8 mouse cellular contexts compared by ENCODE assay signal in genomic region chr8:113635592-113636279, GRCm38 (mm10). TPM values are rescaled to one million over a fixed set of nuclear protein-coding genes. Genes with fewer than 3 reads are reported as not detected.
DNase-seq lines count a peak whose midpoint lies in the region; ATAC-seq and TF ChIP-seq lines count a peak whose summit lies in the region.

No protein-coding gene starts in this region.

- peak overlapping the region; percentile 97 for H3K27ac ChIP-seq in heart, embryonic 16.5 days (ENCODE audit: low read length)
- peak overlapping the region; percentile 86 for H3K27ac ChIP-seq in cortical plate, adult 2 months (ENCODE audit: insufficient read depth, low read length)
- H3K27ac ChIP-seq in hindbrain, embryonic 16.5 days (ENCODE audit: low read depth, low read length) = peak overlapping the region; percentile 96

- DNase-seq in heart, adult 9 months (ENCODE audit: low spot score in 2 of 2) = no peak
- DNase-seq in lung, postnatal 36 days = peak; percentile 93
- peak; percentile 91 for DNase-seq in testis, postnatal 14 days (ENCODE audit: low spot score)
- DNase-seq in urinary bladder, adult 18-20 months (ENCODE audit: low spot score in 2 of 2) = no peak

- H3K9me3 ChIP-seq in heart, embryonic 16.5 days (replicated peaks; ENCODE audit: control insufficient read depth, low read length) = no peaks in the 10 kb centered on the region
- no peaks in the 10 kb centered on the region for H3K9me3 ChIP-seq in E14TG2a.4 (ENCODE audit: low read length)
- no peaks in the 10 kb centered on the region for H3K9me3 ChIP-seq in hindbrain, embryonic 16.5 days (ENCODE audit: control insufficient read depth, low read length)

- WGBS in heart, embryonic 16.5 days = under 1% methylated on average over 44 of the region's 44 CpGs
- WGBS in hindbrain, embryonic 16.5 days = under 1% methylated on average over 44 of the region's 44 CpGs

- H3K4me3 ChIP-seq in heart, embryonic 16.5 days (ENCODE audit: low read length) = peak overlapping the region; percentile 89
- peak overlapping the region; percentile 92 for H3K4me3 ChIP-seq in E14TG2a.4 (replicated peaks; ENCODE audit: low read length)
- peak overlapping the region; percentile 79 for H3K4me3 ChIP-seq in cortical plate, adult 2 months (ENCODE audit: insufficient read depth, low read length)
- peak overlapping the region; percentile 75 for H3K4me3 ChIP-seq in hindbrain, embryonic 16.5 days (ENCODE audit: low read length)

- H3K4me1 ChIP-seq in heart, embryonic 16.5 days (ENCODE audit: control insufficient read depth, insufficient read depth, low read length) = peaks cover 13% of the 10 kb centered on the region
- peaks cover 28% of the 10 kb centered on the region for H3K4me1 ChIP-seq in E14TG2a.4 (replicated peaks; ENCODE audit: low read depth, low read length)
- no peaks in the 10 kb centered on the region for H3K4me1 ChIP-seq in cortical plate, adult 2 months (ENCODE audit: control insufficient read depth, insufficient read depth, low read length)
- H3K4me1 ChIP-seq in hindbrain, embryonic 16.5 days (ENCODE audit: control insufficient read depth, insufficient read depth, low read depth, low read length) = peaks cover 19% of the 10 kb centered on the region

- H3K4me2 ChIP-seq in heart, embryonic 16.5 days (ENCODE audit: low read depth, low read length) = peak overlapping the region; percentile 97
- H3K4me2 ChIP-seq in hindbrain, embryonic 16.5 days (ENCODE audit: low read length) = peak overlapping the region; percentile 98

- H3K36me3 ChIP-seq in heart, embryonic 16.5 days (ENCODE audit: control insufficient read depth, insufficient read depth) = peaks cover 12% of the 10 kb centered on the region
- H3K36me3 ChIP-seq in E14TG2a.4 (ENCODE audit: insufficient read depth, low read length) = peaks cover 21% of the 10 kb centered on the region
- H3K36me3 ChIP-seq in hindbrain, embryonic 16.5 days (ENCODE audit: control insufficient read depth, insufficient read depth, low read length) = peaks cover 9% of the 10 kb centered on the region; the same call in 1 of the 2 replicates

- ATAC-seq in heart, embryonic 16.5 days (replicated peaks; ENCODE audit: extremely low read depth, insufficient read depth, low FRiP score) = peak; percentile 79
- peak; percentile 73 for ATAC-seq in hindbrain, embryonic 16.5 days

- peak; percentile 81 for TF ChIP-seq POLR2A in cortical plate, adult 2 months (IDR thresholded peaks at IDR 0.05; ENCODE audit: extremely low read depth, insufficient read depth, low read length)

- no peak for TF ChIP-seq CTCF in E14TG2a.4 (conservative IDR thresholded peaks at IDR 0.05; ENCODE audit: low read length)
- TF ChIP-seq CTCF in cortical plate, adult 2 months (IDR thresholded peaks at IDR 0.05; ENCODE audit: extremely low read depth, insufficient read depth, low read length) = no peak

- peak overlapping the region; percentile 89 for H3K9ac ChIP-seq in heart, embryonic 16.5 days (ENCODE audit: low read length)
- peak overlapping the region; percentile 84 for H3K9ac ChIP-seq in hindbrain, embryonic 16.5 days (ENCODE audit: low read depth, low read length)

- H3K27me3 ChIP-seq in heart, embryonic 16.5 days (ENCODE audit: control insufficient read depth, insufficient read depth, low read length) = no peaks in the 10 kb centered on the region
- H3K27me3 ChIP-seq in E14TG2a.4 (ENCODE audit: insufficient read depth, low read length) = no peaks in the 10 kb centered on the region
- no peaks in the 10 kb centered on the region for H3K27me3 ChIP-seq in hindbrain, embryonic 16.5 days (replicated peaks; ENCODE audit: control insufficient read depth, insufficient read depth, low read length)

RNA-seq across cellular contexts. Expression of gene Mon1b, which starts 0.3 kb away (rescaled TPM):
- 4.9 TPM in 2 replicates for polyA plus RNA-seq in heart, embryonic 16.5 days (2015; fragmentation: Nextera tagmentation; extraction: Ambion mirVana)
- polyA plus RNA-seq in cortical plate, adult 2 months (2012; rRNA removed) = 7.3 and 8.5 TPM in 2 replicates
- 11.4 and 14.3 TPM in 2 replicates for polyA plus RNA-seq in hindbrain, embryonic 16.5 days (2015; fragmentation: Nextera tagmentation; extraction: Ambion mirVana)

RNA-seq across cellular contexts. Expression of gene Syce1l, which starts 7.3 kb away (rescaled TPM):
- polyA plus RNA-seq in heart, embryonic 16.5 days (2015; fragmentation: Nextera tagmentation; extraction: Ambion mirVana) = not detected in 2 replicates
- 0.61 and 0.62 TPM in 2 replicates for polyA plus RNA-seq in cortical plate, adult 2 months (2012; rRNA removed)
- 0.43 TPM in 1 of 2 replicates, not detected in the other for polyA plus RNA-seq in hindbrain, embryonic 16.5 days (2015; fragmentation: Nextera tagmentation; extraction: Ambion mirVana)

Comparison
In these comparisons a context has a peak if more than half of its experiments do, and no peak if none do; other contexts are left out.
1. DNase-seq: peak in lung, postnatal 36 days (single experiment) and testis, postnatal 14 days (single experiment); none in heart, adult 9 months (0 of 2) and urinary bladder, adult 18-20 months (0 of 2).
2. Peak in every context shown above with its lines, with median percentiles within 50 percentile points of each other: H3K27ac ChIP-seq and H3K4me3 ChIP-seq.